Mouse (Mus musculus) kidney, adult 2 months (tissue): ENCODE results near the gene Syngr3.

Experiments
- CTCF ChIP-seq: fragments of 200-500 bp; conservative IDR thresholded peaks from 2 replicates; pipeline ENCODE4 v1.5.1; 2011; ENCODE audit warnings: low read depth, mild to moderate bottlenecking, control low read depth, low read length, moderate library complexity, mixed read lengths; ENCODE audit not compliant: insufficient read depth, insufficient read length
- POLR2A ChIP-seq: fragments of 200-500 bp; IDR thresholded peaks from one replicate; pipeline ENCODE4 v1.6.1; 2011; ENCODE audit warnings: low read depth, low read length, control low read depth

- TF ChIP-seq CTCF (peak; percentile 37; the same call in 1 of the 2 replicates), POLR2A (no peak)
Measured at GRCm38 (mm10) chr17:24696011-24696697, 6.4 kb upstream of the Syngr3 start, which contains the start of the genes Gfer and Noxo1.
